8 mouse cellular contexts compared by ENCODE assay signal in genomic region chr9:107296041-107296440, GRCm38 (mm10). TPM values are rescaled to one million over a fixed set of nuclear protein-coding genes. Genes with fewer than 3 reads are reported as not detected.
A peak's percentile ranks its signal among the peaks of the same experiment; 100 is the strongest.
DNase-seq lines count a peak whose midpoint lies in the region; ATAC-seq and TF ChIP-seq lines count a peak whose summit lies in the region.

No protein-coding gene starts in this region.

- H3K9ac ChIP-seq in kidney, embryonic 14.5 days (ENCODE audit: low read depth, low read length): peak overlapping the region; percentile 50; the same call in 1 of the 2 replicates
- peak overlapping the region; percentile 32 for H3K9ac ChIP-seq in intestine, embryonic 14.5 days (ENCODE audit: low read length)
- H3K9ac ChIP-seq in midbrain, embryonic 14.5 days (replicated peaks; ENCODE audit: low read length): no peak overlapping the region

- peak overlapping the region; percentile 75 for H3K4me2 ChIP-seq in kidney, embryonic 14.5 days (replicated peaks; ENCODE audit: low read depth, low read length)
- H3K4me2 ChIP-seq in intestine, embryonic 14.5 days (ENCODE audit: low read length): peak overlapping the region; percentile 70
- peak overlapping the region; percentile 95 for H3K4me2 ChIP-seq in midbrain, embryonic 14.5 days (ENCODE audit: low read length)

- TF ChIP-seq POLR2A in cortical plate, adult 2 months (IDR thresholded peaks at IDR 0.05; ENCODE audit: extremely low read depth, insufficient read depth, low read length): no peak

- TF ChIP-seq CTCF in cortical plate, adult 2 months (IDR thresholded peaks at IDR 0.05; ENCODE audit: extremely low read depth, insufficient read depth, low read length): no peak

- 5% methylated on average over 14 of the region's 14 CpGs for WGBS in kidney, embryonic 14.5 days
- 2% methylated on average over 14 of the region's 14 CpGs for WGBS in intestine, embryonic 14.5 days
- WGBS in midbrain, embryonic 14.5 days: 6% methylated on average over 14 of the region's 14 CpGs

- DNase-seq in kidney, postnatal 10 days: no peak
- DNase-seq in intestine, embryonic 14.5 days (ENCODE audit: low spot score): no peak
- DNase-seq in midbrain, embryonic 14.5 days: no peak
- no peak for DNase-seq in urinary bladder, adult 2 months (ENCODE audit: low spot score)
- DNase-seq in yolk sac, embryonic 10.5 days (ENCODE audit: low spot score): no peak
- no peak for DNase-seq in kidney, adult 18-20 months

- H3K27ac ChIP-seq in kidney, embryonic 14.5 days (ENCODE audit: low read depth, low read length): no peak overlapping the region
- no peak overlapping the region for H3K27ac ChIP-seq in cortical plate, adult 2 months (ENCODE audit: insufficient read depth, low read length)
- peak overlapping the region; percentile 82 for H3K27ac ChIP-seq in intestine, embryonic 14.5 days (ENCODE audit: low read depth)
- no peak overlapping the region for H3K27ac ChIP-seq in midbrain, embryonic 14.5 days (replicated peaks; ENCODE audit: low read depth, low read length)

- H3K27me3 ChIP-seq in kidney, embryonic 14.5 days (ENCODE audit: control insufficient read depth, insufficient read depth, low read length): peaks cover 9% of the 10 kb centered on the region; the same call in 1 of the 2 replicates
- 0 out of 2 replicates have a peak, but pooled peaks cover 5% of the 10 kb centered on the region for H3K27me3 ChIP-seq in intestine, embryonic 14.5 days (replicated peaks; ENCODE audit: control insufficient read depth, insufficient read depth, low read length)
- no peaks in the 10 kb centered on the region for H3K27me3 ChIP-seq in midbrain, embryonic 14.5 days (ENCODE audit: control insufficient read depth, insufficient read depth, low read length)

- peak overlapping the region; percentile 65 for H3K4me3 ChIP-seq in kidney, embryonic 14.5 days (ENCODE audit: low read length)
- H3K4me3 ChIP-seq in cortical plate, adult 2 months (ENCODE audit: insufficient read depth, low read length): peak overlapping the region; percentile 71
- H3K4me3 ChIP-seq in intestine, embryonic 14.5 days (ENCODE audit: low read depth, low read length): peak overlapping the region; percentile 64
- peak overlapping the region; percentile 71 for H3K4me3 ChIP-seq in midbrain, embryonic 14.5 days (replicated peaks; ENCODE audit: low read depth, low read length)

- peak; percentile 48; the same call in 1 of the 2 replicates for ATAC-seq in kidney, embryonic 14.5 days (ENCODE audit: low FRiP score, low TSS enrichment)
- ATAC-seq in intestine, embryonic 14.5 days (replicated peaks; ENCODE audit: low FRiP score, low TSS enrichment, low read depth): peak; percentile 40
- peak; percentile 18; the same call in 1 of the 2 replicates for ATAC-seq in midbrain, embryonic 14.5 days (ENCODE audit: low FRiP score, low TSS enrichment)

- no peaks in the 10 kb centered on the region for H3K9me3 ChIP-seq in kidney, embryonic 14.5 days (ENCODE audit: control insufficient read depth, low read length)
- H3K9me3 ChIP-seq in intestine, embryonic 14.5 days (ENCODE audit: control insufficient read depth, low read length): no peaks in the 10 kb centered on the region
- no peaks in the 10 kb centered on the region for H3K9me3 ChIP-seq in midbrain, embryonic 14.5 days (ENCODE audit: control insufficient read depth, low read length)

- H3K36me3 ChIP-seq in kidney, embryonic 14.5 days (ENCODE audit: control insufficient read depth, insufficient read depth, low read length): peaks cover 9% of the 10 kb centered on the region; the same call in 1 of the 2 replicates
- peaks cover 10% of the 10 kb centered on the region for H3K36me3 ChIP-seq in intestine, embryonic 14.5 days (ENCODE audit: control insufficient read depth, insufficient read depth, low read length)
- H3K36me3 ChIP-seq in midbrain, embryonic 14.5 days (ENCODE audit: control insufficient read depth, insufficient read depth, low read length): peaks cover 6% of the 10 kb centered on the region

- H3K4me1 ChIP-seq in kidney, embryonic 14.5 days (ENCODE audit: control insufficient read depth, insufficient read depth, low read length): peaks cover 8% of the 10 kb centered on the region; the same call in 1 of the 2 replicates
- H3K4me1 ChIP-seq in cortical plate, adult 2 months (ENCODE audit: control insufficient read depth, insufficient read depth, low read length): peaks cover 4% of the 10 kb centered on the region; the same call in 1 of the 2 replicates
- H3K4me1 ChIP-seq in intestine, embryonic 14.5 days (replicated peaks; ENCODE audit: control insufficient read depth, insufficient read depth, low read length): peaks cover 19% of the 10 kb centered on the region
- H3K4me1 ChIP-seq in midbrain, embryonic 14.5 days (ENCODE audit: control insufficient read depth, insufficient read depth, low read length): peaks cover 13% of the 10 kb centered on the region

RNA-seq across cellular contexts. Expression of gene Cish, which starts 0.2 kb away (rescaled TPM):
- 6.3 and 7.1 TPM in 2 replicates for polyA plus RNA-seq in kidney, embryonic 14.5 days (2014; fragmentation: Nextera tagmentation; extraction: Ambion mirVana)
- 4.6 and 5.7 TPM in 2 replicates for polyA plus RNA-seq in cortical plate, adult 2 months (2012; rRNA removed)
- 8.9 and 9.6 TPM in 2 replicates for polyA plus RNA-seq in intestine, embryonic 14.5 days (2014; fragmentation: Nextera tagmentation; extraction: Ambion mirVana)
- 5.0 and 5.5 TPM in 2 replicates for polyA plus RNA-seq in midbrain, embryonic 14.5 days (2014; fragmentation: Nextera tagmentation; extraction: Ambion mirVana)
- 11.7 and 14.7 TPM in 2 replicates for polyA plus RNA-seq in urinary bladder, adult 2 months (2012; rRNA removed)

RNA-seq across cellular contexts. Expression of gene Mapkapk3, which starts 6.4 kb away (rescaled TPM):
- polyA plus RNA-seq in kidney, embryonic 14.5 days (2014; fragmentation: Nextera tagmentation; extraction: Ambion mirVana): 3.8 and 6.5 TPM in 2 replicates
- 4.4 and 5.1 TPM in 2 replicates for polyA plus RNA-seq in cortical plate, adult 2 months (2012; rRNA removed)
- 21.2 and 23.2 TPM in 2 replicates for polyA plus RNA-seq in intestine, embryonic 14.5 days (2014; fragmentation: Nextera tagmentation; extraction: Ambion mirVana)
- polyA plus RNA-seq in midbrain, embryonic 14.5 days (2014; fragmentation: Nextera tagmentation; extraction: Ambion mirVana): 1.5 and 1.8 TPM in 2 replicates
- 50.7 and 54.4 TPM in 2 replicates for polyA plus RNA-seq in urinary bladder, adult 2 months (2012; rRNA removed)

RNA-seq across cellular contexts. Expression of gene Hemk1, which starts 42.1 kb away (rescaled TPM):
- 9.7 and 11.3 TPM in 2 replicates for polyA plus RNA-seq in kidney, embryonic 14.5 days (2014; fragmentation: Nextera tagmentation; extraction: Ambion mirVana)
- polyA plus RNA-seq in cortical plate, adult 2 months (2012; rRNA removed): 33.0 and 33.7 TPM in 2 replicates
- 10.4 and 12.8 TPM in 2 replicates for polyA plus RNA-seq in intestine, embryonic 14.5 days (2014; fragmentation: Nextera tagmentation; extraction: Ambion mirVana)
- polyA plus RNA-seq in midbrain, embryonic 14.5 days (2014; fragmentation: Nextera tagmentation; extraction: Ambion mirVana): 20.9 and 21.7 TPM in 2 replicates
- 19.7 and 20.0 TPM in 2 replicates for polyA plus RNA-seq in urinary bladder, adult 2 months (2012; rRNA removed)

RNA-seq across cellular contexts. Expression of gene 6430571L13Rik, which starts 44.4 kb away (rescaled TPM):
- polyA plus RNA-seq in kidney, embryonic 14.5 days (2014; fragmentation: Nextera tagmentation; extraction: Ambion mirVana): 0.31 and 0.43 TPM in 2 replicates
- 5.1 and 5.2 TPM in 2 replicates for polyA plus RNA-seq in cortical plate, adult 2 months (2012; rRNA removed)
- 0.28 and 0.31 TPM in 2 replicates for polyA plus RNA-seq in intestine, embryonic 14.5 days (2014; fragmentation: Nextera tagmentation; extraction: Ambion mirVana)
- polyA plus RNA-seq in midbrain, embryonic 14.5 days (2014; fragmentation: Nextera tagmentation; extraction: Ambion mirVana): 4.1 and 6.3 TPM in 2 replicates
- polyA plus RNA-seq in urinary bladder, adult 2 months (2012; rRNA removed): 1.7 and 1.9 TPM in 2 replicates
